8 mouse cellular contexts compared by ENCODE assay signal in genomic region chr3:90221123-90221522, GRCm38 (mm10). TPM values are rescaled to one million over a fixed set of nuclear protein-coding genes. Genes with fewer than 3 reads are reported as not detected.
DNase-seq lines count a peak whose midpoint lies in the region; ATAC-seq and TF ChIP-seq lines count a peak whose summit lies in the region.

No protein-coding gene starts in this region.

- 14% methylated on average over 5 of the region's 5 CpGs for WGBS in heart, embryonic 11.5 days (ENCODE audit: insufficient replicate concordance)
- WGBS in hindbrain, embryonic 10.5 days, result 25% methylated on average over 5 of the region's 5 CpGs
- WGBS in liver, postnatal 0 days (ENCODE audit: insufficient replicate concordance), result 15% methylated on average over 5 of the region's 5 CpGs

- TF ChIP-seq POLR2A in ES-Bruce4 (IDR thresholded peaks at IDR 0.05; ENCODE audit: insufficient read depth, low read length), result no peak

- no peaks in the 10 kb centered on the region for H3K27me3 ChIP-seq in heart, embryonic 11.5 days (ENCODE audit: control insufficient read depth, insufficient read depth, low read length)
- H3K27me3 ChIP-seq in ES-Bruce4 (ENCODE audit: control insufficient read depth, insufficient read depth, low read length, poor library complexity, severe bottlenecking), result no peaks in the 10 kb centered on the region
- H3K27me3 ChIP-seq in hindbrain, embryonic 10.5 days (ENCODE audit: insufficient read depth, poor library complexity, severe bottlenecking), result no peaks in the 10 kb centered on the region
- no peaks in the 10 kb centered on the region for H3K27me3 ChIP-seq in liver, postnatal 0 days (ENCODE audit: insufficient read depth, low read length)

- peak overlapping the region; percentile 56 for H3K4me3 ChIP-seq in heart, embryonic 11.5 days (ENCODE audit: low read depth, low read length)
- H3K4me3 ChIP-seq in ES-Bruce4 (ENCODE audit: low read depth, low read length), result no peak overlapping the region
- H3K4me3 ChIP-seq in hindbrain, embryonic 10.5 days, result peak overlapping the region; percentile 58
- peak overlapping the region; percentile 56 for H3K4me3 ChIP-seq in liver, postnatal 0 days (ENCODE audit: low read depth, low read length)

- H3K9me3 ChIP-seq in heart, embryonic 11.5 days (replicated peaks; ENCODE audit: control insufficient read depth, low read length), result no peaks in the 10 kb centered on the region
- no peaks in the 10 kb centered on the region for H3K9me3 ChIP-seq in ES-Bruce4 (replicated peaks; ENCODE audit: control insufficient read depth, insufficient read depth, low read length, poor library complexity, severe bottlenecking)
- H3K9me3 ChIP-seq in hindbrain, embryonic 10.5 days, result no peaks in the 10 kb centered on the region
- no peaks in the 10 kb centered on the region for H3K9me3 ChIP-seq in liver, postnatal 0 days (ENCODE audit: low read length)

- TF ChIP-seq CTCF in ES-Bruce4 (IDR thresholded peaks at IDR 0.05; ENCODE audit: low read depth, low read length), result no peak
- TF ChIP-seq CTCF in liver, postnatal 0 days (IDR thresholded peaks at IDR 0.05; ENCODE audit: low read depth), result no peak

- no peak for ATAC-seq in heart, embryonic 11.5 days (replicated peaks; ENCODE audit: insufficient number of reproducible peaks, low FRiP score, low TSS enrichment)
- ATAC-seq in liver, postnatal 0 days, result no peak

- TF ChIP-seq EP300 in ES-Bruce4 (IDR thresholded peaks at IDR 0.05; ENCODE audit: insufficient read depth, low read depth, low read length), result no peak
- TF ChIP-seq EP300 in liver, postnatal 0 days (IDR thresholded peaks at IDR 0.05; ENCODE audit: low read depth), result no peak

- peak overlapping the region; percentile 77 for H3K27ac ChIP-seq in heart, embryonic 11.5 days (ENCODE audit: low read depth, low read length)
- H3K27ac ChIP-seq in ES-Bruce4 (ENCODE audit: insufficient read depth, low read length), result no peak overlapping the region
- peak overlapping the region; percentile 88 for H3K27ac ChIP-seq in hindbrain, embryonic 10.5 days
- H3K27ac ChIP-seq in liver, postnatal 0 days (ENCODE audit: low read depth), result peak overlapping the region; percentile 75; the same call in 1 of the 2 replicates

- peaks cover 18% of the 10 kb centered on the region for H3K4me1 ChIP-seq in heart, embryonic 11.5 days (ENCODE audit: control insufficient read depth, insufficient read depth, low read length)
- peaks cover 6% of the 10 kb centered on the region for H3K4me1 ChIP-seq in ES-Bruce4 (ENCODE audit: control insufficient read depth, insufficient read depth, low read length)
- peaks cover 27% of the 10 kb centered on the region for H3K4me1 ChIP-seq in hindbrain, embryonic 10.5 days (replicated peaks)
- peaks cover 17% of the 10 kb centered on the region for H3K4me1 ChIP-seq in liver, postnatal 0 days (ENCODE audit: insufficient read depth)

- H3K4me2 ChIP-seq in heart, embryonic 11.5 days, result peak overlapping the region; percentile 84
- peak overlapping the region; percentile 94 for H3K4me2 ChIP-seq in liver, postnatal 0 days (ENCODE audit: low read depth, low read length)

- DNase-seq in heart, adult 8-10 months (ENCODE audit: low spot score), result no peak
- no peak for DNase-seq in hindbrain, embryonic 10.5 days (ENCODE audit: low spot score)
- no peak for DNase-seq in liver, postnatal 0 days
- DNase-seq in urinary bladder, postnatal 4 days (ENCODE audit: low spot score in 2 of 2), result no peak
- DNase-seq in spleen, adult 12 weeks (ENCODE audit: low spot score), result no peak
- no peak for DNase-seq in layer of hippocampus, adult 18-20 months (ENCODE audit: low spot score in 2 of 2)

- H3K36me3 ChIP-seq in heart, embryonic 11.5 days (ENCODE audit: control insufficient read depth, insufficient read depth, low read length), result peaks cover 17% of the 10 kb centered on the region
- no peaks in the 10 kb centered on the region for H3K36me3 ChIP-seq in ES-Bruce4 (ENCODE audit: control insufficient read depth, insufficient read depth, low read length, poor library complexity, severe bottlenecking)
- peaks cover 32% of the 10 kb centered on the region for H3K36me3 ChIP-seq in hindbrain, embryonic 10.5 days
- no peaks in the 10 kb centered on the region for H3K36me3 ChIP-seq in liver, postnatal 0 days (replicated peaks; ENCODE audit: insufficient read depth, low read length)

- H3K9ac ChIP-seq in heart, embryonic 11.5 days (ENCODE audit: low read depth, low read length), result peak overlapping the region; percentile 73
- peak overlapping the region; percentile 82 for H3K9ac ChIP-seq in ES-Bruce4 (ENCODE audit: low read depth, poor library complexity, severe bottlenecking)
- H3K9ac ChIP-seq in liver, postnatal 0 days (replicated peaks), result peak overlapping the region; percentile 68

RNA-seq across cellular contexts. Expression of gene Rab13, which starts 7.6 kb away (rescaled TPM):
- polyA plus RNA-seq in heart, embryonic 11.5 days (2014; fragmentation: Nextera tagmentation; extraction: Ambion mirVana), result 16.6 and 21.8 TPM in 2 replicates
- 1 to 10 TPM; 3.1 to 5.6 (median 4.4) TPM for total RNA-seq in heart, adult 8-10 months (2022)
- 8.0 and 12.4 TPM in 2 replicates for polyA plus RNA-seq in ES-Bruce4 (2011; ENCODE audit: insufficient read depth, insufficient read length, low read depth, missing spikeins)
- polyA plus RNA-seq in hindbrain, embryonic 10.5 days (2016; fragmentation: Nextera tagmentation; extraction: Ambion mirVana), result 25.5 and 27.8 TPM in 2 replicates
- 4.9 and 6.1 TPM in 2 replicates for polyA plus RNA-seq in liver, postnatal 0 days (2015; fragmentation: Nextera tagmentation; extraction: Ambion mirVana)
- total RNA-seq in layer of hippocampus, adult 18-20 months (2021), result 10 to 100 TPM in 1 of 2 experiments, 1 to 10 TPM in 1; 9.4 to 10.4 TPM

RNA-seq across cellular contexts. Expression of gene Rps27, which starts 7.7 kb away (rescaled TPM):
- 1,012 and 1,016 TPM in 2 replicates for polyA plus RNA-seq in heart, embryonic 11.5 days (2014; fragmentation: Nextera tagmentation; extraction: Ambion mirVana)
- 1,000 to 10,000 TPM; 1,126 to 1,409 (median 1,219) TPM for total RNA-seq in heart, adult 8-10 months (2022)
- 28.1 and 44.0 TPM in 2 replicates for polyA plus RNA-seq in ES-Bruce4 (2011; ENCODE audit: insufficient read depth, insufficient read length, low read depth, missing spikeins)
- 1,066 and 1,137 TPM in 2 replicates for polyA plus RNA-seq in hindbrain, embryonic 10.5 days (2016; fragmentation: Nextera tagmentation; extraction: Ambion mirVana)
- polyA plus RNA-seq in liver, postnatal 0 days (2015; fragmentation: Nextera tagmentation; extraction: Ambion mirVana), result 821 and 885 TPM in 2 replicates
- total RNA-seq in layer of hippocampus, adult 18-20 months (2021), result 1,000 to 10,000 TPM in 1 of 2 experiments, 100 to 1,000 TPM in 1; 993 to 1,005 TPM

RNA-seq across cellular contexts. Expression of gene Jtb, which starts 10.3 kb away (rescaled TPM):
- 90.7 and 95.8 TPM in 2 replicates for polyA plus RNA-seq in heart, embryonic 11.5 days (2014; fragmentation: Nextera tagmentation; extraction: Ambion mirVana)
- total RNA-seq in heart, adult 8-10 months (2022), result 10 to 100 TPM; 40.2 to 51.1 (median 42.2) TPM
- polyA plus RNA-seq in ES-Bruce4 (2011; ENCODE audit: insufficient read depth, insufficient read length, low read depth, missing spikeins), result 23.7 and 24.5 TPM in 2 replicates
- 91.4 and 95.7 TPM in 2 replicates for polyA plus RNA-seq in hindbrain, embryonic 10.5 days (2016; fragmentation: Nextera tagmentation; extraction: Ambion mirVana)
- polyA plus RNA-seq in liver, postnatal 0 days (2015; fragmentation: Nextera tagmentation; extraction: Ambion mirVana), result 68.7 and 74.3 TPM in 2 replicates
- total RNA-seq in layer of hippocampus, adult 18-20 months (2021), result 10 to 100 TPM; 44.1 to 46.2 TPM

RNA-seq across cellular contexts. Expression of gene Creb3l4, which starts 22.2 kb away (rescaled TPM):
- 2.3 and 2.6 TPM in 2 replicates for polyA plus RNA-seq in heart, embryonic 11.5 days (2014; fragmentation: Nextera tagmentation; extraction: Ambion mirVana)
- under 1 TPM in 2 of 4 experiments, not detected in 2; 0.38 to 0.81 TPM for total RNA-seq in heart, adult 8-10 months (2022)
- 3.7 and 4.6 TPM in 2 replicates for polyA plus RNA-seq in ES-Bruce4 (2011; ENCODE audit: insufficient read depth, insufficient read length, low read depth, missing spikeins)
- 4.2 and 4.3 TPM in 2 replicates for polyA plus RNA-seq in hindbrain, embryonic 10.5 days (2016; fragmentation: Nextera tagmentation; extraction: Ambion mirVana)
- 0.15 and 0.41 TPM in 2 replicates for polyA plus RNA-seq in liver, postnatal 0 days (2015; fragmentation: Nextera tagmentation; extraction: Ambion mirVana)
- total RNA-seq in layer of hippocampus, adult 18-20 months (2021), result under 1 TPM in 1 of 2 experiments, not detected in 1; 0.41 TPM

RNA-seq across cellular contexts. Expression of gene Slc39a1, which starts 26.8 kb away (rescaled TPM):
- polyA plus RNA-seq in heart, embryonic 11.5 days (2014; fragmentation: Nextera tagmentation; extraction: Ambion mirVana), result 74.0 and 80.8 TPM in 2 replicates
- 10 to 100 TPM; 65.1 to 79.2 (median 75.5) TPM for total RNA-seq in heart, adult 8-10 months (2022)
- polyA plus RNA-seq in ES-Bruce4 (2011; ENCODE audit: insufficient read depth, insufficient read length, low read depth, missing spikeins), result 60.5 and 62.4 TPM in 2 replicates
- polyA plus RNA-seq in hindbrain, embryonic 10.5 days (2016; fragmentation: Nextera tagmentation; extraction: Ambion mirVana), result 62.5 and 65.3 TPM in 2 replicates
- 41.7 and 54.0 TPM in 2 replicates for polyA plus RNA-seq in liver, postnatal 0 days (2015; fragmentation: Nextera tagmentation; extraction: Ambion mirVana)
- total RNA-seq in layer of hippocampus, adult 18-20 months (2021), result 10 to 100 TPM; 39.0 to 45.3 TPM

Comparison
In these comparisons a context has a peak if more than half of its experiments do, and no peak if none do; other contexts are left out.
1. RNA of gene Rps27, which starts 7.7 kb away (polyA plus RNA-seq): 1,066 to 1,137 TPM in hindbrain, embryonic 10.5 days, 1,012 to 1,016 TPM in heart, embryonic 11.5 days and 821 to 885 TPM in liver, postnatal 0 days; 28.1 to 44.0 TPM in ES-Bruce4; every median in the first group is over 10 times any median in the second.
2. Peak in every context shown above with its lines, with median percentiles within 50 percentile points of each other: H3K9ac ChIP-seq.